Mouse (Mus musculus) right cerebral cortex, postnatal 14 days (tissue): Measurements from ENCODE around the gene Dcps.
A peak's percentile ranks its signal among the peaks of the same experiment; 100 is the strongest.

ENCODE experiments used
- DNase-seq: peaks from one replicate; pipeline ENCODE4 v3.0.0; 2022

Gene Dcps

DNA sequence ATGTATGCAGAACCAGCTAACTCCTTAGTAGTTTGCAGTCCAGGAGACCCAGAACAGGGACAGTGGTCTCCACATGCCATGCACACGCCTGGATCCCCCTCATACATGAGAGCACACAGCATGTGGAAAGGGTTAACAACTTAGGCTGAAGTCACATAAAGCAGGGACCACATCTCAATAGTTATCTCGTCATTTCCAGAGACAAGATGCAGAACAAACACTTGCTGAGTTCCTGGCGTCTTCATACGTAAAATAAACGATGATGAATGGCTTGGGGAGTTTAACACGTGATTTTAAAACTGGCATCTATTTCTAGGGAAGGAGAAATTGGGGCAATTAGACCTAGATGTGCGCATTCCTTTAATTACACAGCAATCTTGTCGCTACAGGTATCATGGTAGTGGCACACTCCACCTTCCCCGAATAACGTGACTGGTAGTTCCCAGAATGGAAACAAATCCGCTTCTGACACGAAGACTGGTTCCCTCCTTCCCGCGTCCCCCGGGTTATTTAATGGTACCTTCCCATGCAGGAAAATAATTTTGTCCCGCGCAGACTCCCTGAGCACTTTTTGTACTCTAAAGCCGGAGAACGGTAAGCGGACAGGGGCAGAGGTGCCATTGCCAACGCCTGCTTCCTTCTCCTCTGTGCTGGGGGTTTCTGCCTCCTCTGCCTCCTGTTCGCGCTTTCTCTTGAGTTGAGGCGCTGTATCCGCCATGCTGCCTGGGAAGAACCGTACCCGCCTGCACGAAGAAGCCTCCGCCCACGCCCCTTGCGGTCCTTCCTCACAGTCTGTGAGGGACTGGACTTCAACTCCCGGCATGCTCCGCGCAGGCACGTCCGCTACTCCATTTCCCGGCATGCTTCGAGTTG is at the start of gene Dcps:
Dcps (minus strand) TSS at position 811 of the 873 bp plus-strand sequence.
- peak; percentile 95 for DNase-seq

GRCm38 (mm10) chr9:35223466-35223865 is 47.6 kb upstream of the Dcps start:
- DNase-seq = no peak

- DNase-seq = no peak
Observed at GRCm38 (mm10) chr9:35217963-35218362, 42.1 kb upstream of the Dcps start.

- no peak for DNase-seq
Observed at GRCm38 (mm10) chr9:35211573-35212511, 36.0 kb upstream of the Dcps start.

GRCm38 (mm10) chr9:35210542-35211474 is 34.9 kb upstream of the Dcps start, which contains the start of gene Foxred1:
Foxred1 (minus strand) TSS chr9:35211055.
- DNase-seq = peak; percentile 98

- DNase-seq = no peak
Observed at GRCm38 (mm10) chr9:35204421-35204820, 28.6 kb upstream of the Dcps start.

GRCm38 (mm10) chr9:35203536-35203935 is 27.7 kb upstream of the Dcps start:
- no peak for DNase-seq

DNA sequence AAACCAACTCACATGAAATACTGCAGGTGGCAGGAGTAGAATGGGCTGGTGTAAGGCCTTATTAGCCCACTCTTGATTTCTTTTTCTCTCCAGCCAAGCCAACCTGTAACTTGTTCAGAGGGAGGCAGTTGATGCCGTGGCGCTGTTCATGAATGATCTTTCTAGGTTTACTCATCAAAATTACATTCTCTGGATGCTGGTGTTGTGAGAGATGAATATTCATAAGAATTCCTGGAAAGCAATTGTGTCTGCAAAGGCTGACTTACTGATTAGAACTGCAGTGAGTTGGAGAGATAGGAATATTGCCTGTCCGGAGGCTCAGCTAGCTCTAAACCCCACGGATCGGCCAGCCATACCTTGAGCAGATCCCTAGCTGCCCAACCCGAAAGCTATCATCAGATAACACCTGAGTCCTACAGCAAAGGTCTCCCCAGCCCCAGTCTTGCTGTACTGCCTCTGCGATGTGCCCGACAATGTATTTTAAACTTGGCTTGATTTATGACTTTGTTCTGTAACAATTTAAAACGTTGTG is 24.7 kb upstream of the Dcps start:
- no peak for DNase-seq

- DNase-seq = peak; percentile 86
Observed at GRCm38 (mm10) chr9:35199772-35200471, 24.1 kb upstream of the Dcps start, which contains the start of the genes Srpr and Tirap. Srpr (plus strand) TSS chr9:35200175. Tirap (minus strand) TSS chr9:35200291.

GRCm38 (mm10) chr9:35198945-35199771 is 23.3 kb upstream of the Dcps start:
- no peak for DNase-seq

DNA sequence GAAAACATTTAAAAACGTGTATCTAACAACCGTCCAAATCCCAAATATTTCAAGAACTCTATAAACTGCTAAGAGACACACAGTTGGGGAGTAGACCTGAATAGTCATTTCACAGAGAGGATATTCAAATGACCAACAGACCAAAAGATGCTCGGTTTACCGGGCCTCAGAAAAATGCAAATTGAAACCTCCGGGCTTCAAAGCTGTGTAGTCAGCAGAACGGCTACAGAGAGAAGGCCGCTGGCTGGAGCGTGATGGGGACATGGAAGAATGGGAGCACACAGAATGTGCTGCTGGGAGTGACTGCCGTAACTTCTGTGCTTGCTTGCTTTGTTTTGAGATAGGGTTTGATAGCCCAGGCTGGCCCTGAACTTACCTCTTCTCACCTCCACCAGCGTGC is 22.5 kb upstream of the Dcps start:
- no peak for DNase-seq

- DNase-seq = no peak
Observed at GRCm38 (mm10) chr9:35197625-35198024, 21.8 kb upstream of the Dcps start.

DNA sequence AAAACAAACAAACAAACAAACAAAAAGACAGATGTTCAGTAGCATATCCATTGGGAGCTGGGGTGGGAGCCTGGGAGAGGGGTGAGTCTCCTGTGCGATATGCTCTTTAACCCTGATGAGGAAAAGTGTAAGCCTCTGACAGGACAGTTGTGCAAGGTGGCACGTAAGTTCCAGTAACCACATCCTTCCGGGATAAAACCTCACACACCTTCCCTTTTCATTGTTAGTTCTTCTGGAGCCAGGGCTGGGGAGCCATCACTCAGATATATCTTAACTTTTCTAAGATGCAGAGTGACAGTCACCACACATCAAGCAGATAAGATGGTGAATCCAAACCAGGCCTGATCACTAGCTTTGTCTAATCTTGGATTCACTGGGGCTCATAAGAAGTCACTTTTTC is 18.2 kb upstream of the Dcps start:
- DNase-seq = no peak

GRCm38 (mm10) chr9:35192983-35193542 is 17.2 kb upstream of the Dcps start:
- no peak for DNase-seq

DNA sequence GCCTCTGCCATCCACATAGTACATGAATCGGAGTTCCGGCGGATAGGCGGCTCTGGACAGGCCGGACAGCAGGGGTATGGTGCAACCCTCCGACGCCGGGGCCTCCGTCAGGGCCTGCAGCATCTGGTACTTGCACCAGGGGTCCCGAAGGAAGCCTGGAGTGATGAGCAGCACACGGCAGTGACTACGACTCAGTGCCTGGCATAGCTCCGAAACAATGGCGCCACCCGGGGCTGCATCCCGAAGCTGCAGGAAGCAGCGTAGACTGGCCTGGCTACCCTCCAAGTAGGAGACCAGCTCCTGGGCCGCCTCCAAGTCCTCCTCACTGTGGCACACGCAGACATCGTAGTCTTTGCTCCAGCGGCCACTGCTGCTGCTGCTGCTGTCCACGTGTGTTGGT is 12.8 kb upstream of the Dcps start:
- peak; percentile 71 for DNase-seq

DNA sequence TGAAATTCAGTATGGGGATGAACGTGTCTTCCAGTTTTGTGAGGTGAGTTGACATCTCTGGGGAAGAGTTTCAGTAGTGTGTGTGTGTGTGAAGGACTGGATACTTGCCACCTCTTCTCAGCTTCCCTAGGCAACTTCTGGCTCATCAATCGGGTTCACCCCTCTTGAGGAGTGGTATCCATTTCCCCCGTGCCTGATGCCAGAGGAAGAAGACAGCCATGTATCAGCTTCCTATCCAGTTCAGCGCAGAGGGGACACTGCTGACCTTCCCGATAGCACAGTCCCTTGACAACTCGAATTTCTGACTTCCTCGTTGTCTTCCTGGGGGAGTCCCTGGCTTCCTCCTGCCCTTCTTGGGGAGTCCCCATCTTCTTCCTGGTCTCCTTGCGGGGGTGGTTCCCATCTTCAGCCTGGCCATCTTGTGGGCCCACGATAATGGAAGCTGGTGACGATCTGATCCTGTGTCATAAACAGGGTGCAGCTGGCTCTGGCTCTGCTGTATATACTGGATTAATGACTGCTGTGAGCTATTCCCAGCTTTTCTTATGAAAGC is 11.6 kb upstream of the Dcps start:
- DNase-seq = no peak

DNA sequence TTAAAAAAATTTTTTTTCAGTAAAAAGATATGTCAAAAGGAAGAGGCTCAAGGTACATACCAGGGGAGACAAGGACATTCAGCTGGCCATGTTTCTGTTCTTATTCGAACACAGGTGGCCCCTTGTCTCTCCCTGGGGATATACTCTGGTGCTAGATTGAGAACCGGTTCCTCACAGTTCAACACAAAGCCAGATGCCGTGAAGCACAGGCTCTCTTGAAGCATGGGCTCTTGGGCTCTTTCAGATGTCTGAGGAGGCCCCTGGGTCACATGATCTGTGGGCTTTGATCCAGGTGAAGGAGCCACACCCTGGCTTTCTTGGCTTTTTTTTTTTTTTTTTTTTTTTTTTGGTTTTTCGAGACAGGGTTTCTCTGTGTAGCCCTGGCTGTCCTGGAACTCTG is 10.6 kb upstream of the Dcps start:
- no peak for DNase-seq

GRCm38 (mm10) chr9:35183359-35183758 is 7.5 kb upstream of the Dcps start:
- DNase-seq = no peak

GRCm38 (mm10) chr9:35182832-35183231 is 7.0 kb upstream of the Dcps start:
- DNase-seq = no peak
